Mouse (Mus musculus): ENCODE data around the gene Tnfrsf8. TPM values are rescaled to one million over a fixed set of nuclear protein-coding genes. Genes with fewer than 3 reads are reported as not detected.

Tnfrsf8 gene
- polyA plus RNA-seq, 1 experiment = 0.06 TPM

DNA sequence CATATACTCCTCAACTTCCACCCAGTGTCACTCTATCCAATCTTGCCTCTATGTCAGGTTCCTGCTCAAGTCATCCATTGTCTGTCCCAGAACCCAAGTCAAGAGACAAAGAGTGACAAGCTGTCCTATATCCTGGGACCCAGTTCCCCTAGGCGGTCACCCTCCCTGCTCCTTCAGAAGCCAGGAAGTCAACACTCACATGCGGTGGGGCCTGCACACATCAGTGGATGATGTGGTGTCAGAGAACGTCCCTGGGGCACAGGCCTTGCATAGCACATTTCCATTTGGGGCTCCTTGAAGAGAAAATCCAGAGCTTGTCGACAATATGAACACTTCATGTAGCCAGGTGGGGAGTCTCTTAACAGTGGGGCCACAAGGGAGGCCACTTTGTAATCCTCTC is 90.4 kb downstream of the Tnfrsf8 start:
- peaks cover 51% of the 10 kb centered on the region for H3K4me1 ChIP-seq
- H3K36me3 ChIP-seq (replicated peaks; ENCODE audit: low read length) = peaks cover 67% of the 10 kb centered on the region
- no peaks in the 10 kb centered on the region for H3K27me3 ChIP-seq (replicated peaks)
- TF ChIP-seq FLI1 (IDR thresholded peaks at IDR 0.05; ENCODE audit: low read length) (no peak), GATA1 (IDR thresholded peaks at IDR 0.05; ENCODE audit: borderline replicate concordance, low read length) (no peak)
- no peak overlapping the region for H3K4me3 ChIP-seq (replicated peaks)
- H3K9me3 ChIP-seq = no peaks in the 10 kb centered on the region

- Histone ChIP-seq H3K4me1 (peaks cover 42% of the 10 kb centered on the region), H3K36me3 (replicated peaks; ENCODE audit: low read length) (peaks cover 81% of the 10 kb centered on the region), H3K4me3 (replicated peaks) (peak overlapping the region; percentile 67), H3K27me3 (replicated peaks) (peaks cover 3% of the 10 kb centered on the region), H3K9me3 (no peaks in the 10 kb centered on the region)
- no peak for TF ChIP-seq GATA1 (IDR thresholded peaks at IDR 0.05; ENCODE audit: borderline replicate concordance, low read length)
- no peak for TF ChIP-seq FLI1 (IDR thresholded peaks at IDR 0.05; ENCODE audit: low read length)
Observed at GRCm38 (mm10) chr4:145222064-145222463, 92.9 kb downstream of the Tnfrsf8 start.

DNA sequence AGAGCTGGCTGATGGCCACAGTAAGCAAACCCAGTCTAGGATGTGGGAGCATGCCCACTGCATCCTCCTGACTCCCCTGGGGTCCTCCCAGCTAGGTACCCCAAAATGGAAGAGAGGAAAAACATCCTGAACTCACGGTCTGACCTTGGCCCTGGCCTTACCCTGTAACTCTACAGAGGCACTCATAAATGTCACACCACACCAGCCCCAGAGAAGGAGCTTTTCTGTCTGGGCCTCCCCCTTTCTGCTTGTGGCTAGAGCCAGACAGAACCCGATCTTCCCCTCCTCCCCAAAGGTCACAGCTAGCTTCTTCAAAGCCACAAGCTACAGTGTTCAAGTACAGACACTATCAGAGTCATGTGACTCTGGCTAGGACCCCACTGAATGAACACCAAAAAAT is 93.6 kb downstream of the Tnfrsf8 start:
- Histone ChIP-seq H3K27me3 (replicated peaks) (peaks cover 3% of the 10 kb centered on the region), H3K9me3 (no peaks in the 10 kb centered on the region), H3K4me3 (replicated peaks) (no peak overlapping the region), H3K36me3 (replicated peaks; ENCODE audit: low read length) (peaks cover 85% of the 10 kb centered on the region), H3K4me1 (peaks cover 42% of the 10 kb centered on the region)
- TF ChIP-seq FLI1 (IDR thresholded peaks at IDR 0.05; ENCODE audit: low read length) (no peak), GATA1 (IDR thresholded peaks at IDR 0.05; ENCODE audit: borderline replicate concordance, low read length) (no peak)

- Histone ChIP-seq H3K36me3 (replicated peaks; ENCODE audit: low read length) (peaks cover 93% of the 10 kb centered on the region), H3K27me3 (replicated peaks) (peaks cover 3% of the 10 kb centered on the region), H3K4me3 (replicated peaks) (no peak overlapping the region), H3K4me1 (peaks cover 51% of the 10 kb centered on the region), H3K9me3 (no peaks in the 10 kb centered on the region)
- TF ChIP-seq GATA1 (IDR thresholded peaks at IDR 0.05; ENCODE audit: borderline replicate concordance, low read length) = no peak
Observed at GRCm38 (mm10) chr4:145220001-145220400, 95.0 kb downstream of the Tnfrsf8 start.

- Histone ChIP-seq H3K9me3 (no peaks in the 10 kb centered on the region), H3K36me3 (replicated peaks; ENCODE audit: low read length) (peaks cover 93% of the 10 kb centered on the region), H3K27me3 (replicated peaks) (peaks cover 3% of the 10 kb centered on the region), H3K4me3 (replicated peaks) (no peak overlapping the region), H3K4me1 (peaks cover 53% of the 10 kb centered on the region)
- TF ChIP-seq FLI1 (IDR thresholded peaks at IDR 0.05; ENCODE audit: low read length) = no peak
- no peak for TF ChIP-seq GATA1 (IDR thresholded peaks at IDR 0.05; ENCODE audit: borderline replicate concordance, low read length)
Observed at GRCm38 (mm10) chr4:145219240-145219985, 95.6 kb downstream of the Tnfrsf8 start.

GRCm38 (mm10) chr4:145217837-145218236 is 97.1 kb downstream of the Tnfrsf8 start:
- no peaks in the 10 kb centered on the region for H3K9me3 ChIP-seq
- H3K4me3 ChIP-seq (replicated peaks) = peak overlapping the region; percentile 47
- peaks cover 3% of the 10 kb centered on the region for H3K27me3 ChIP-seq (replicated peaks)
- peaks cover 83% of the 10 kb centered on the region for H3K36me3 ChIP-seq (replicated peaks; ENCODE audit: low read length)
- H3K4me1 ChIP-seq = peaks cover 54% of the 10 kb centered on the region
- TF ChIP-seq GATA1 (IDR thresholded peaks at IDR 0.05; ENCODE audit: borderline replicate concordance, low read length) = no peak
- no peak for TF ChIP-seq FLI1 (IDR thresholded peaks at IDR 0.05; ENCODE audit: low read length)

Other genes with a start within 250 kb of the Tnfrsf8 start
- 1.7 and 20.6 TPM in 2 replicates for gene Vps13d, start 120.2 kb downstream of the Tnfrsf8 start, polyA plus RNA-seq (2012; ENCODE audit: insufficient read depth, low replicate concordance)
- 2.3 and 9.7 TPM in 2 replicates for gene Tnfrsf1b, start 68.3 kb downstream of the Tnfrsf8 start, polyA plus RNA-seq (2012; ENCODE audit: insufficient read depth, low replicate concordance)
- 0.08 TPM in 1 of 2 replicates, not detected in the other for gene Zfp990, start 195.6 kb upstream of the Tnfrsf8 start, polyA plus RNA-seq (2012; ENCODE audit: insufficient read depth, low replicate concordance)

Measured in megakaryocyte, embryonic 14.5 days (primary cell).